Mouse (Mus musculus) T-helper 17 cell (primary cell): ENCODE data around the gene Huwe1.

Experiments
- in situ Hi-C, 2 experiments: fragments of 300-600 bp; cut with MboI, MseI; formaldehyde crosslinking; loops; 1 replicate in 1 of 2; 2 replicates in 1 of 2; pipeline ENCODE4 v1.15.1; 2025; ENCODE audit warnings: high pct_unique_total_duplicates in 2 of 2

Gene Huwe1

DNA sequence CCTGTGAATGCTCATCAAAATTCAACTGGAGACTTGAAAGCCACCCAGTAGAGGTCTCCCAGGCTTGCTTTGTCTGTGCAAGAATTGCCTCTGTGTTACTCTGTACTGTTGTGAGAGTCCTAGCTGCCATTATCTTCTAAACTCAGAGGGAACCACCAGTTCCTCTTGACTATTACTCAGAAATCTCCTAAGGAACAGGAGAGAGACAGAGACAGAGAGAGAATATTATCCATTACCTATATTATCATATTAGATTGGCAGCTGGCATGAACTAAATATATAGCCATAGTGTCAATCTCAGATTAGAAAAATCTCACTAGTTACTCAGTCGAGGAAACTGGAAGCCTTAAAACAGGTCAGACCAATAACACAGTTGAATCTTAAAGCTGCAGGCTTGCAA lies 149.6 kb downstream of the Huwe1 start:
- in situ Hi-C loops: loop anchor here in 1 of 2 experiments (5.0 kb wide), 1 partner anchor 52 kb away; the partner anchor contains the start of gene Hsd17b10

- in situ Hi-C loops: loop anchor here in 1 of 2 experiments (5.0 kb wide), 1 partner anchor 51 kb away; the partner anchor contains the start of gene Hsd17b10
Measured at GRCm38 (mm10) chrX:151951181-151951580, 150.6 kb downstream of the Huwe1 start.
